Mouse (Mus musculus): ENCODE data around the gene Commd1.

Gene Commd1

DNA sequence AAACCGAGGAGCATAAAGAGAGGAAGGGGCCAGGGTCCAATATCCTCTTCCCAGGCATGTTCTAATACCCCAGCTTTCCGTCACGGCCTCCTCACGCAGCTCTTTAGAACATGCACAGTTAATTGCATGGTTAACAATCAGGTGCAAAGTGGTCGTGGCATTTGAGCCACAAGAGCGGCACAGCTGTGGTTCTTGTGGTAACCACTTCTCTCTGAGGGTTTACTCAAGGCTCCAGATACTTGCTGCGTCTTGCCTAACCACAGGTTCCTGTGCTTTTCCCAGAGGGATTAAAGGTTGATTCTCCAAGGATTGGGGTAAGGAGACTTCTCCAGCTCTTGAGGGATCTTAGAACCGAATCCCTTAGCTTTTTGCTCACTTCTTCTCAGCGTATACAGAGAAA, 90.9 kb downstream of the Commd1 start:
- no peak for DNase-seq (ENCODE audit: low read depth, low spot score)

DNA sequence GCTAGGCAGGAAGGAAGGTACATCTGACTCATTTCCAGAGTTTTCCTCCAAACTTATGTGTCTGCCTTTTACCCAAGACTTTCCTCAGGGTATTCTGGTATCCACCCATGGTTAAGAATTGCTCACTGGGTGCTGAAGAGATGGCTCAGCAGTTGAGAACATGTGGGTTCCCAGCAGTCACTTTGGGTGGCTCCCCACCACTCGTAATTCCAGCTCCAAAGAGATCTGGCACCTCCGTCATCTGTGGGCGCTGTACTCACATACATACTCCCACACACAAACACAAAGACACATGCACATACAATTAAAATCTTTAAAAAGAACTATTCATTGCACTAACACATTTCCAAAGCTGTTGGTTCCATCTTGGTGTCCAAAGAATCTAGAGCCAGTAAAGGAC, 93.0 kb downstream of the Commd1 start:
- no peak for DNase-seq (ENCODE audit: low read depth, low spot score)

DNA sequence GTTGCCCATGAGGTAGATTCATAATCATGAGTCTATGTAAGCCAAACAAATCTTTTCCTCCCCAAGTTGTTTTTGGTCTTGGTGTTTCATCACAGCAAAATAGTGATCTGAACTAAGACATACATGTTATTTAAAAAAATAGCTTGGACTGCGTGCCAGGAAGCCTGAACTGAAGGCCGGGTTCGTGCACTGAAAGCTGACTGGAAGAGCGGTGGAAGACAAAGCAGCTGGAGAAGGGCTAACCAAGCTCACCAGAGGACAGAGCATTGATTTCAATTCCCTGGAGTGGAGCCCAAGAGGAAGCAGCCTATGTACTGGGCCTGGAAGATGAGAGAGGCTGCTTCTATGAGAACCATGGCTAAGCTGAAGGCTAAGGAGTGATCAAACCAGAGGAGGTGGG, 95.2 kb downstream of the Commd1 start:
- DNase-seq (ENCODE audit: low read depth, low spot score): no peak

DNA sequence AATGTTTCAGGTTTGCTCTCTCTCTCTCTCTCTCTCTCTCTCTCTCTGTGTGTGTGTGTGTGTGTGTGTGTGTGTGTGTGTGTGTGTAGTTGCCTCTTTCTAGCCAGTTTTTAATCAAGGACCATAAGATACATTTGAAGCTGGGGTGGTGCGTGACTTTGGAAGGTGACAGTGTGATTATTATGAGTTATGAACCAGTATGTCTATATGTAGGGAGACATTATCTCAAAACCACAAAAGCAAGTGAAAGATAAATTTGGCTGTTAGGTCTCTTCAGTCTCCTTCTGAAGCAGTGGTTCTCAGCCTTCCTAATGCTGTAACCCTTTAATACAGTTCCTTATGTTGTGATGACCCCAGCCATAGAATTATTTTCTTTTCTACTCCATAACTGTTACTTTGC, 96.8 kb downstream of the Commd1 start:
- DNase-seq (ENCODE audit: low read depth, low spot score): no peak

DNA sequence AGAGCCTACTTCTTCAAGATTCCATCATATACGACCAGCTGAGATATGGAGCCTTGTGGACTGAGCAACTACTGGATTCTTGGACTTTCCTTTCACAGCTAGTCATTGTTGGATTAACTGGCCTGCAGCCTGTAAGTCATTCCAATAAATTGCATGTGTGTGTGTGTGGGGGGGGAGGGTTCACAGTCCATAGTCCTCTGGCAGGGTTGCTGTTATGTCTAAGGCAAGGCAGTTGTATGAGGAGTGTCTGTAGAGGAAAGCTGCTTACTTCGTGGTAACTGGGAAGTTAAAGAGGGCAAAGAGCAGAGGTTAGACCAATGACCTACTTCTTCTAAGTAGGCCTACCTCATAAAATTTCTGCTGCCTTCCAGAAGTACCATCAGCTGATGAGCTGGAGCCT, 98.5 kb downstream of the Commd1 start:
- DNase-seq (ENCODE audit: low read depth, low spot score): no peak

DNA sequence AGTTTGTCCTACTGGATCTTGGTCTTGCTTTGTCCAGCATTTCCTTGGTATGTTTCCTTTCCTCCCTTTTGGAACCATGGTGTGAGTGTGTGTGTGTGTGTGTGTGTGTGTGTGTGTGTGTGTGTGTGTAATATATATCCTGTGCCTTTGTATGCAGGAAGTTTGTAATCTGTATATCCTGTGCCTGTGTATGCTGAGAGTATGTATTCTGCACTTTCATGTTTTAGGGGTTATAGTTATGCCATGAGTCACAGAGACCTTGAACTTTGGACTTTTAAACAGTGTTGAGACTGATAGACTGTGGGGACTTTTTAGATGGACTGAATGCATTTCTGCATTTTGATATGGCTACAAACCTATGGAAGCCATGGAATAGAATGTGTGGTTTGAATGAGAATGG, 99.3 kb downstream of the Commd1 start:
- DNase-seq (ENCODE audit: low read depth, low spot score): no peak

DNA sequence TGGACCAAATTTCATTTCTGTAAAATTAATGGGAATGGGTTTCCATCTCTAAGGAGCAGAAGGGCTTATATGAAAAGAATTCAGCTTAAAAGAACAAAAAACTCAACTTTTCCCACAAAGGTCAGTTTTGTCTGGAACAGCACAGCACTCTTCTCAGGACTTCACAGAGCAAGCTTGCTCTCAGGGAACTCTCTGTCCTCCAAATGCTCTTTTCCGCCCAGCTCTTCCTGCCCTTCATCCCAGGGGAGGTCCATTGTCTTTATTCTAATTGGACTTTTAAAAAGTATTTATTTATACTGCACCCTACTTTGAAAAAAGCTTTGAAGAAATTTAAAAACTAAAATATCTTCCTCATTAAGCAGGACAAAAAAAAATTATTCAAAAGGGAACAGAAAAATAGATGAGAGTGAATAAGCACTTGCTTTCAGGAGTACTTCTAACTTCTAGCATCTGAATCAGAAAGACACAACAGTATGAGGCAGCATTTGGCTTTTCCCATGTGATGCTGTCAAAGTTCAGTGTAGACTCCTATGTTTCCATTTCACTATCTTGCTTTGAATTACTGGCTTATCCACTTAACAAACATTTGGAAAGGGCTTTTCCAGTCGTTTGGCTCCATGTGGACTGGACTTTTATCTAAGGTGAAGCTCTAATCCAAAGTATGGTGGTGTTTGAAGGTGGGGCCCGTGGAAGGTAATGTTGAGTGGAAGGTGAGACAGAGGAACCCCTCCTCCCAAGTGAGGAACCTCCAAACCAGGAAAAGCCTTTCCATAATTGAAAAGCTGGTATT, 101.6 kb downstream of the Commd1 start:
- DNase-seq (ENCODE audit: low read depth, low spot score): no peak

DNA sequence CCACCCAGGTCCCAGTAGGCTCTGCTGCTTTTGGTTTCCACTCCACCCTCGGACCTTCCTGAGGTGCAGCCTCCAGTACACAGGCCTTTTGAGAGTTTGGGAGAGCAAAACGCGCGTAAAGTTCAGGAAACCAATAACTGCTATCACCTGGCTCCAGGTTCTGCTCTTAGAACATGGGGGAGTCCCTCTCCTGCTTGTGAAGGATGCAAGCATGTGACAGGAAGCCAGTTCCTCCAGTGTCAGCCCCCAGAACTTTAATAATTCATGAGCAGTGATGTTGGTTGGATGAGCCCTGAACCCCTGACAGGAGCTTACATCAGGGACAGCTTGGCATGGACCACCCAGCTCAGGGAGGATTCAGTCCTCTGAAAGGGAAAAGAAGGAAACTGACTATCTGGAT, 102.5 kb downstream of the Commd1 start:
- DNase-seq (ENCODE audit: low read depth, low spot score): no peak

DNA sequence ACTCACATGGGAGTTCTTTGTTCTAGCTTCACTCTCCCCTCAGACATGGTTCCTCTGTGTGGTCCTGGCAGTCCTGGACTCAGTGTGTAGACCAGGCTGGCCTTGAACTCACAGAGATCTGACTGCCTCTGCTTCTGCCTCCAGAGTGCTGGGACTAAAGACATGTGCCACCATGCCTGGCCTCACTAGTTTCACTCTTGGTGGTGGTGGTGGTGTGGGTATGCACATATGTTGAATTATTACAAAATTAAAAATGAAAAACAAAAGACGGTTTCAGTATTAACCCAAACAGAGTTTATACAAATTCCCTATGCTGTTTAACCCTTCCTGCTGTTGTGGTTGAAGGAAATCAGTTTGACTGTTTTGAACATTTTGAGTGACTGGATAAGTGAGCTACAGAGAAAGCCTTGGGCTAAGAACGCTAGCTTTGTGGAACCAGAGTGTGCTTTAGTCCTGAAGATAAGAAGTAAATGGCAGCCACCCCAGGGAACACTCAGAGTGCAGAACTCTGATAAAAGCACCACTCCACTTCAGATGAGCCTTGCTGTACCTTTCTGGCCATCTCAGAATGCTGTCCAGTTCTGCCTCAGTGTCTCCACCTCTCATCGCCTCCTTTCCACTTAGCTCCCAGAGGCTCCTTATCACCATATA, 105.4 kb downstream of the Commd1 start:
- DNase-seq (ENCODE audit: low read depth, low spot score): no peak

DNA sequence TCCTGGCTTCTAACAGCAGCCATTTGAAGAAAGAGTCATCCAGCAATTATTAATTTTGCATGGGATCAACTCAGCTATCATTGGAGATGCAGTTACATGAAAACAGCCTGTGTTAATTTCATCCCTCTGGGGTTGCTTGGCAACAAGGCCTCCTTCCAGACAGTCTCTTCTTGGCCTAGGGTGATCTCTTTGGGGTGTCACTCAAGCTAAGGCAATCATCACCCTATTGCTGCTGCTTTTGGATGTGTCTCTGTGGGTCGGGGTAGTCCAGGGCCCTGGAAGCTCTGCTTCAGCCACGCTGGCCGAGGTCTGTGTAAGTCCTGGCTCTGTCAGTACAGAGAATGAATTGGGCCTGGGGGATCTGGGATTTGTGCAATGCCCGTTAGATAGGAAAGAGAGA, 106.9 kb downstream of the Commd1 start:
- DNase-seq (ENCODE audit: low read depth, low spot score): no peak

DNA sequence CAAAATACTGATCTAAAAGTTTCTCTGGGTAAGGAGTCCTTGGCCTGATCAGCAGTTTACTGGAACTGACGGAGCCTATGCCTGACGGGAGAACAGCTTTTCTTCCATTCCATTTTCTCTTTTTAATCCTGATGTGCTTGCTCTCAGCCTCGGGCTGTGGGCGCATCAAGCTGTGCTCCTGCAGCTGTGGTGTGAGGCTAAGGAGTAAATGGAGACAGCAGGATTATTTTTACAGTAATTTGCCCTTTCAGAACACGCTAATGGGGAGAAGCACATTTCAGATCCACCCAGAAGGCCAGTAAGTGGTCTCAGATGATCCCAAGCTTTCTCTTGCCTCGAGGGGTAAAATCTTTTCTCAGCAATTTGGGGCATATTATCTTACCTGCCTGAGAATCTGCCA, 107.4 kb downstream of the Commd1 start:
- no peak for DNase-seq (ENCODE audit: low read depth, low spot score)

DNA sequence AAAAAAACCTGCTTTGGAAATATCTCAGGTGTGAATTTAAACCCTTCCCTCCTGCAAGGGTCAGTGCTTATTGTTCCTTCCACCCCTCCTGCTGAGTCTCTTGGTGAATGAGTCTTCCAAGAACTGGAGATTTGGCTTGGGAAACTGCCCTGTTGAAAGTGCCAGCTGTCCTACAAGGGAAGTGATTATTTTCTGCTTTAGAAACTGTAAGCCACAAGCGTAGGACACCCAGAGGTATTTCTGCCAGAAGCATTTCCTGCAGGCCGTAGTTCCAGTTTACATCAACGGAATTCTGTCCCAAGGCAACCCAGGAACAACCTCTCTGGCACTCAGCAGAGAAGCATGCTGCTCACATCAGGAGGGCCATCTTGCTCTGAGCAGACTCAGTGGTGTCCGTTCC, 108.8 kb downstream of the Commd1 start:
- DNase-seq (ENCODE audit: low read depth, low spot score): no peak

DNA sequence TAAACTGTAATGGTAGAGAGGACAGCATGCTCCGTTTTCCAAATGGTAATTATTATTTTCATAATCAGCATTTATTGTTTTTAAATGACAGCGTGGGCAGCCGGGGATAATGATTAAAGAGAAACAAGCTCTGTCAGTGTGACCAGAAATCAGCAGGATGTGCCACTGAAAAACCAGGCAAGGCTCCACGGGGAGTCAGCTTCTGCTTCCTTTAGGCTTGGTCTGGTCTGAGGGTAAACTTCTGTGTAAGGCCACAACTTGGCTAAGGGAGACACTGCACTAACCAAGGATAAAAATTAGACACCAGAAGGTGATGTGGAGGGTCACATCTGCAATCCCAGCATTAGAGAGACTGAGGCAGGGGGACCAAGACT, 109.9 kb downstream of the Commd1 start:
- DNase-seq (ENCODE audit: low read depth, low spot score): no peak

DNA sequence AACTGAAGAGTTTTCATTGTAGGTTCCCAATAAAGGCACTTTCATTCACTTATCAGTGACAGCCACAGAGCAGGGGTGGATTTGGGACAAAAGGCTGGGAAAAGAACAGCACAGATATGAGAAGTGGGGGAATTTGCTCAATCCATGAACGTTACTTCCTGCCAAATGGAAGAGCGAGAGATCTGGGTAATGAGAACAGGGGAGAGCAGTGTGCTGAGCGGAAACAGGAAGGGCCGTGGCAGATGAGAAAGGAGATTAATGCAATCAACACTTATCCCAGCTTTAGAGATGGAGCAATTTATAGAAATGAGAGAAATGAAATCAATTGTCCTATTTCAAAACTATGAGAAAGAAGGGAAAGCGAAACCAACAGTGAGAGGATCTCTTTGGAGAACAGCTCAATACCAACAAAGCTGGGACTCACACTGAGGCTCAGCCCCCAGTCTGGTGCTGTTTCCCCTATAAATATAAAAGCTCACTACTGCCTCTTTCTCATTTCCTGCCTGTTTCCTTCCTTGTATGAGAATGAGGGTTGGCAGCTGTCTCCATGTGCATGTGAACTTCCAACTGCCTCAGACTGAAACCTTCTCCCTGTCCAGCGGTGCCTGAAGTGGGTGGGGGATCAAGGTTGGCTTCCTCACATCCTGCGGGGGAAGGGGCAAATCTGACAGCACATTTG, 110.4 kb downstream of the Commd1 start:
- no peak for DNase-seq (ENCODE audit: low read depth, low spot score)

DNA sequence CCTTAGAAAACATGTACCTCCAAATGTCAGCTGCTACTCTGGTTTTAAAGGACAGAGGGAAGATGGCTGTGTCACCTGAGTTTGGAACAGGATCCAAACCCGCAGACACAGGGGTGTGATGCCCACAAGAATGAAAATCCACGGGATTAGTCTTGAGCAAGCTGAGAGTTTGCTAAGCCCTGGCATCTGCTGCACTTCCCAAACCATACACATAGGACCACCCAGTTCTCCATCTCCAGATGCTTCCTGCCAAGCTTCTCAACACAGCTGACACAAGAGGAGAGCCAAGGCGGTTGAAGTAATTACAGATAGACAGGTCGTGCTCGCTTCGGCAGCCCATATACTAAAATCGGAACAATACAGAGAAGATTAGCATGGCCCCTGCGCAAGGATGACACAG, 113.6 kb downstream of the Commd1 start:
- no peak for DNase-seq (ENCODE audit: low read depth, low spot score)

DNA sequence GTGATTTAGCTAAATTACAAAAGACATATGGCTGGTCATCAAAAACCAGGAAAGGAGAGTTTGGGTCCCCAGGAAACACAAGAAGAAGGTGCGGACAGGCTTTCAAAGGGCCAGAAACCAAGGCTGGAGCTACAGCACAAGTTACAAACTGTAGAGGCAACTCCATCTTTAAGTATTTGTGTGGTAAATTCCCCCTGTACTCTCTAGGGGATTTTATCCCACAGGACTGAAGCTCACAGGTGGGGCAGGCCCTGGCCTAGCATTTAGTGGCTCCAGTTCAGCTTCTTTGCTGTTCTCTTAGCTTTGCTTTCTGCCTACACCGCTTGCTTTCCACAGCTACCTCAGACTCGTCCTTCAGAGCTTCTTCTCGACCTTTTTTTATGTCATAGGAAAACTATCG, 114.5 kb downstream of the Commd1 start:
- DNase-seq (ENCODE audit: low read depth, low spot score): no peak

DNA sequence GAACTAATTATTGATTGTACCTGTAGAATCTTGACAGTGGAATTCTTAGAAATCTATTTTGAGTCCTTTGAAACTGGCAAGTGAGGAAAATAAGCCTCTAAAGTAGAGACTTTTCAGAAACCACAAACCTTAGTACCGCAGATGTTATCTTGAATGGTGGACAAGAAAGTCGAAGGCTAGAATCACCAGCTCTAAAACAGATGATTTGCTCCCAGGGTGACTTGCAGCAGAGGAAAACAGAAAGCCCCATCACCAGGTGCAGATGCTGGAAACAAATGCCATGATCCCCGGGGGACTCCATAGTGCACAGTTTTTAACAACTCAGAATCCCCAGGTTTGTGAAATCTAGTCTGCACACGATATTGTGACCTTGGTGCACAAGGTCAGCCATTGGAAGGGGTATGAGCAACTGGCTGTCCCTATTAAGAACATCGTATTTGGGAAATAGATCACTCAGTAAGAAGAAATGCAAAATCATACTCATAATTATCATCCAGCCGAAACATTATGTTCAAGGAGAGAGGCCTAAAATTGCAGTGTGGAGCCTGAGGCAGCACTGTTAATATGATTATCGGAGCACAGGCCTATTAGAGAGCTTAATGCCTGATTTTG, 116.4 kb downstream of the Commd1 start:
- DNase-seq (ENCODE audit: low read depth, low spot score): no peak

DNA sequence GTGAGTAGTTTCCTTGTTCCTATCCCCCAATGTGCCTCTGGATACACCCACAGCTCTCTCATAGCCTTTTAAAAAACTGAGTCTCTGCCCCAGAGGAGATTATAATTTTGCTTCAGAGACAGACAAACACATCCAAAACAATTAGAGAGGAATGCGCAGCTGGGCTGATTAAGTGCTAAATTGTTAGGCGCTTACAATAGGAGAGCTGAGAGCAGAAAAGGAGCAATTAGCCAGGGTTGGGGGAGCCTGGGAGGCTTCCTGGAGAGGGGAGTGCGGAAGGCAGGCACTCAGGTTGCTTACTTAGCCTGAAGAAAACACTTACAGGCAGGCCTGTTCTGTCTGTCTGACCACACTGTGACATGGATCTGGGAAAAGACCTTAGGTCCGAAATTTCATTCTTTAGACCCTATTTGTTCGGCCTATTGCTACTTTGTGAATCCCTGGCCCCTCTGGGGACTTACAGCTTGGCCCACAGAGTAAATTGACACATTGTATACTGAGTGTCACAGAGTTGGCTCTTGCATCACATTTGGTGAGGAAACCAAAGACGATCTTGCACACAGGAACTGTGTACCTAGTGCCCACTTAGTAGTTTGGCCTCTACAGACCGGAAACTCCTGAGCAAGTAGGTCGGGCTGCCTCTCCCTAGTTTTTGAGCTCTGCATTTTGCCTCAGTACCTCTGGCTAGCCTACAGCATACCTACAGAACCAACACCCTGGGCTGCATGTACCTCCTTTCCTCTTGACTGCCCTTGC, 117.7 kb downstream of the Commd1 start:
- no peak for DNase-seq (ENCODE audit: low read depth, low spot score)

DNA sequence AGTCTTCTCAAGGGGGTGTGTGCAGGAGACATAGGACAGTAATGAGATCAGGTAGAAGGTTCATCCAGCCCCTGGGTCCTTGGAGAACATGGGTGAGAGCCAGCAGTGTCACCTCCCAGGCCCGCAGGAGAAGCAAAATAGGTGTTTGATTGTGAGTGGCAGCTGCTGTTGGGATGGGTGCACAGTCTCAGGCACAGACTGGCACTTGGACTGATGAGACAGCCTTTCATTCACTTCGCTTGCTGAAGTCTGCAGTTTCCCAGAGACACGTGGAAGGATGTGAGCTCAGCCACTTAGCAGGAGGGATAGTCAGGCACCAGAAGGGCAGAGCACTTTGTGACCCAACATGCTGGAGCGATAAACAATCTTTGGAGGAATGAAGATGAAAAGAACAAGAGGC, 118.6 kb downstream of the Commd1 start:
- DNase-seq (ENCODE audit: low read depth, low spot score): no peak

DNA sequence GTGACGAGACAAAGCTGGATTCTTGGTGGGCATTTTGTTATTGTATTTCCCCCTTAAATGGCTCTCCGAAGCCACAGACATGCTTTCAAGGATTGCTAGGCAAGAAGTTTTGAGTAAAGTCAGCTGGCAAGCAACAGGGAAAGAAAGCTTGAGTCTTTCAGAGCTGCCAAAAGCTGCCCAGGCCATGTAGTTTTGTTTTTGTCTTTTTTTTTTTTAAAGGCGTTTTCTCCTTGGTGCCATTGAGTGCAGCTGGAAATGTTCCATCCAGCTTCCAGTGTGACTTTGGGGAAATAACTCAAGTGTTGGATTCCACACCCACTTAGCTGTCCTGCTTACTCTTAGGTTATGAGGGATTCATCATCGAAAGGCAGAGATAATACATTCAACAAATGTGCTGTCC, 120.9 kb downstream of the Commd1 start:
- no peak for DNase-seq (ENCODE audit: low read depth, low spot score)

DNA sequence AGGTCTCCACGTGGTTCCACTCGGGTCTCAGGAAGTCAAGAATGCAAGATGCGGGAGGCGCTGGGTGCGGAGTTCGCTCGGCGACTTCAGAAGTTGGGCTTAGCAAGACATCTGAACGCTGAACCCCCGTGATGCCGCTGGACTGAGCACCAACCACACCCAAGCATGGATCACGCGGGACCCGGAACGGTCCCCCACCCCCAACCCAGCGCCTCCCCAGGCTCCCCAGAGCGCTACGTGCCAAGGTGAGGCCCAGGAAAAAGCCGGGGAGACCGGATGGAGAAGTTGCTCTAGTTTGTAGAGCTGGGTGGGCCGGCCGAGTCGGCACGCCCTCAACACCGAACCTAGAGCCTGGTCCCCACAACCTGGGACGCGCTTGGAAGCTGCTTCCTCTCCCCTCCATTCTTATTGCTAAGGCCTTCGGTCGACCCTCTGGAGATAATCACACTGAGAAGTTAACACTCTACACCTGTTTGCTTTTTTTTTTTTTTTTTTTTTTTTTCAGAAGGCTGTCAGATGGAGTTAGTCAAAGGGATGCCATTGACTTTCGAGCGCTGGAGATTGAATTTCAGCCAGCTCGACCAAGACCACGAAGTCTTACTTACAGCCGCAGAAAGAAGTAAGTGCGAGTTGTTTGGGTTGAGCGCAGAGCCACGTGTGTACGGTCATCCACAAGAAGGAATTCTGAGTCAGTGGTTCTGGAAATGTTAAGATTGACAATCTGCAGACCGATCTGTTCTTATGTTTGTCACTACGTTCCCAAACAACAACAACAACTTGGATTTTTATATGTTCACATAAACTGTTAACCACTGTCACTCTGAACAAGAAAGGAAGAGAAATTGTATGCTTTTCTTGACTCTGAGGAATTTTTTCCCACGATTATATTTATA, 121.6 kb downstream of the Commd1 start, which contains the start of gene B3gnt2:
Gene B3gnt2, minus strand, starts transcription at position 627 of the 893 bp plus-strand sequence.
- DNase-seq (ENCODE audit: low read depth, low spot score): no peak
